Mouse (Mus musculus): ENCODE measurements at regions not wholly inside any gene's neighbourhood (a gene's known extent, or its start where the extent isn't known, plus 50 kb on each side); places are given as distances from the start of the nearest gene placed in this dataset.
A peak's percentile ranks its signal among the peaks of the same experiment; 100 is the strongest.

DNA sequence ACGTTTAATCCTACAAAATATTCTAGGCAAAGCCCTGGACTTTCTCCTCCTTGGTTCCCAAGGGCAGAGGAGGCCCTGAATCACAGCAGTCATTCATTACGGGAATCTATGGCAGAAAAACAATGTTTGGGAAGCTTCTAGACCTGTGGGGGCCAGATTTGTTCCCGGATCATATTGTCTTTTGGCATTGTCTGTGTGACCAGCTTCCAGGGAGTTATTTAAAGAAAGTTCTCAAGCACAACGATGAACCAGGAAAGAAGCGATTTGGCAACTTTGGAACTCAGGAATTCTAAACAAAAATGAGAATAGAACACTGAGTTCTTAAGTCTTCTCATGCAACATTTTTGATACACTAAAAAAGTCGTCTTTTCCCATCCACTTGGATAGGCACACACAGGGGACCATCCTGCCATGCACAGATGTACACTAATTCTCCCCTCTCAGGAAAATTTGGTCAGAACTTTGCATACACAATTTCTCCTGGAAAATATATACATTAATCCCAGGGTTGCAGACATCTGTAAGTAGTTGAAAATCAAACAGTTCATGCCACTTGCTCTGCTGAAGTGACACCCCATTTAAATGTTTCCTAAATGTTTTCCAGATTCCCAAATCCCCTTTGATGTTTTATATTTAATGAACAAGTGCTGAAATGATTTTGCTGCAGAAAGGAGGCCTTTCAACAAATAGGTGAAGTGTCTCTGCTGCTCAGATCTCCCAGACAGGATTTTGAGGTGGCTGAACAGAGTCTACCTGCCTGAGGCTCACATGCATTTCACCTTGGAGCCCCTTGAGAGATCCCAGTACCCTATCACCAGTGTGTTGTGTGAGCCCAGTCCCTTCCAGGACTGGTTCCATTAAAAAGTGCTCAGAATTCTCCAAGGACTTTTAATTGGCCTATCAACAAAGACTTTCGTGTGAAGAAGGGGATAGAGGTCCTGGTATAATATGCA is 548.9 kb upstream of the Nrp1 start:
- no peak for DNase-seq (ENCODE audit: extremely low spot score, low spot score)

DNA sequence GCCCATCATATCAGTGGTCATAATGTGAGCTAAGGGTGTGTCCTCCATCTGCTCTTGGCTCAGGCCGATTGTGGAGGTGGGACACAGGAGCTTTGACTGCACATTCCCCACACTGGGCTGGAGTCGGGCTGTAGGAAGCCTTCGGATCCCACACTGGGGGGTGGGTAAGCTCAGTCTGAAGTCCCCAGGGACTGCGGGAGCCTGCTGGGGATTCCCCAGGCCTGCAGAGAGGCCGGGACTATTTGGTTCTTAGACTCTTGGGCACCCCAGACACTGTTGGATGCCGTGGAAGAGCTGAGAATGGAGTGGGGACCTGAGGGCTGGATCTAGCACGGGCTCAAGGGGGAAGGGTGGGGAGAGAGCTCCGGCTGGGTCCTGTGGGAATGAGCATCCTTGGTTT is 547.1 kb upstream of the Nrp1 start:
- no peak for DNase-seq (ENCODE audit: extremely low spot score, low spot score)

DNA sequence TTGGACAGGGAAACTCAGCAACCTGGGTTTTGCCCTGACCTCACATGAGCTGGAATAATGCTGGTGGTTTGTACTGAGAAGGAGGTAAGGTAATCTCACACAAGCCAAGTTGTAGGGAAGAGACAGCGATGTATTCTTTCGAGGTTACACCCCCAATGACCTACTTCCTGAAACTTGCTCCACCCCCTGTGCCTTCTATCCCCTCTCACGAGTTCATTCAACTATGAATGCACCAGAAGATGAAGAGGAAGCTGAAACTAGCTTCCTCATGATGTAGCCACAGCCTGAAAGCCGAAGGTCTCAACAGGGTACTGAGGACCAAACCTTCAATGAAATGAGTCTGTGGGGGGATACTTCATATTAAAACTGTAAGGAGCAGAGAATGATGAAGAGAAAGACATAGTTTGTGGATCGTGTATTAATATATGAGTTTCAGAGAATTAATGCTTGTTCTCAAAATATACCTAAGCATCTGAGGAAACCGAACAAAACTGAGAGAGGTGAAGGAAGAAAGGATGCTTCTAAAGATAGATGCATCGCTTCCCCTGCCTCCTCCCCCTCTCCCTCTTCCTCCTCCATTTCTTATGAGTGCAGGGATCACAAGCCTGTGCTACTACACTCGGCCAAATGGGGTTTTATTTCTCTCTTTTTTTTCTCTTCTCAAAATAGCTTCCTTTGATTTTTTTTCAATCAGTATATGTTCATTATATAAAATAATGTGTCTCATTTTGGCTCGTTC is 543.5 kb upstream of the Nrp1 start:
- no peak for DNase-seq (ENCODE audit: extremely low spot score, low spot score)

DNA sequence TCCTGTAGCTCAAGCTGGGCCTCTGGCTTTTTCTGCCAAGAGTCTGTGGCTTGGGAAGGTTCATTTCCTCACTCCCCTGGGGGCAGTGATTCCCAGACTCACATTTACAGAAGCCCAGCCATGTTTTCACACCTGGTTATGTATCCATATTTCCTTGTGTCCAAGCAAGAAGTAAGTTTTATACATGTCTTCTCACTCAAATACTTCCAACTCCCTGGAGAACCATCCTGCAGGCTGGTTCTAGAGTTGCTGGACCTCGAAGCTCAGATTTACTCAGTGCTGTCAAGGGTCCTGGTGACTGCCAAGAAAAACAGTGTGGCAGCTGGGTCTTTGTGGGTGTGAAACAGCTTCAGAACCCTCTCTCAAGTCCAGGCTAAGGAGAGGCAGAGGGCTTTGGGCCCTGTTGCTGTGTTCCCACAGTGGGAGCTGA is 537.6 kb upstream of the Nrp1 start:
- no peak for DNase-seq (ENCODE audit: extremely low spot score, low spot score)

DNA sequence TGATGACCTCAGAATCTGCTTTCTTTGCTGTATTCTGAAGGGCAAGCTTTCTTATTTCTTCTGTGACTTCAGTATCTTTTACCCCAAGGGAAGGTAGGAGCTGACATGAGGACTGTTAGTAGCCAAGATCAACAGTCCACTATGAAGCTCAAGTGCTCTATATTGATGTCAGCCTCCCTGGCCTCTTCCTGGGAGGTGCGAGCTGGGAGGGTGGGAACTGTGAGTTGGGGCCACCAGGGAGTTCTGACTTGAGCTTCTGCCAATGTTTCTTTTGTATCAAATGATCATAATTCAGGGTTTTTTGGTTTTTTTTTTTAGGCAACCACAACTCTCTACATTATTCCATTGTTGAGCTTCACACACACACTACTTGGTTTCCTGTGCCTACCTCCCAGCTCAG is 536.8 kb upstream of the Nrp1 start:
- no peak for DNase-seq (ENCODE audit: extremely low spot score, low spot score)

DNA sequence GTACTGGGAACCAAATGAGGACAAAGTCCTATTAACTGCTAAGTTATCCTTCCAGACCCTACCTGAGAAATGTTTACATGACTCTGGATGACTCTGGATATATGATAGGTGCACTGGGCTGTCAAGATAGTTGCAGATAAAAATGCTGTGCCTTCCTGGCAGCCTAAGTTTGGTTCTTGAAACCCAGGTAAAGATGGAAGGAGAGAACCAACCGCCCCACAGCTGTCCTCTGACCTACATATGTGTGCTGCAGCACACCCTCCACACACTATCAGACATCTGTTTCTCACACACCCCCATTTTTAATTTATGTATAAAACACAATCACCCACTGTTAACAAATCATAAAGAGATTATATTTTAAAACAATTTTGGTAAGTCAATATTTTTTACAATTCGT is 533.4 kb upstream of the Nrp1 start:
- DNase-seq (ENCODE audit: extremely low spot score, low spot score), result no peak

DNA sequence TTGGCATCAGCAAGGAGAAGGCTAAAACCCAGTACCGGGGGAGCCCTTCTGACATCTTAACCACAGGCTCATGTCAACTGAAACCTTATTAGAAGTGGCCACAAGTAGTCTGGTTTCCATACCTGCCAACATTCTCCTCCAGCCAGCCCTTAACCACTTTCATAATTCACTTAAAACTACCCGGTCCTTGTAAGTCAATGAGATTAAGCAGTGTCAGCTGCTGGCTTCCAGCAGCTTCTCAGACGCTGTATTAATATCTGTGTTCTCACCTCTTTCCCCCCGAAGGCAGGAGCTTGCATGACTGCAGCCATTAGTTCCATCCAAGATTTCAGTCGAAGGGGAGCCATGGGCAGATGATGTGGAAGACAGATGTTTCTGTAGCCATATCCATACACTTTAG is 530.6 kb upstream of the Nrp1 start:
- no peak for DNase-seq (ENCODE audit: extremely low spot score, low spot score)

DNA sequence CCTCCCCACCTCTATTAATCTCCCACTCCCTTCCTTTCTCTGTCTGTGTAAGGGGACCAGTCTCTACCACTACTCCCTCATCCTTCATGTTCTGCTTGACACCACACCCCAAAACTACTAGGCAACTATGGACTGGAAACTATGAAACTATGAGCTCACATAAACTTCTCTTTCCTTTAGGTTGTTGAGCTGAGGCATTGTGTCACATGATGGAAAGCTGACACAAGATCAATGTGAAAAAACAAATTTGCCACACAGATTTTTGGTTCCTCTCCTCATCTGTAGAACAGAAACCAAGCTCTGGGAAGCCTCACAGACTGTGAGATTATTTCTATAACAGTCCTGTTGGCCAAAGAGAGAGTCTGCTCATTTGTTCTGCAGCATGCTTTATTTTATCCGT is 528.7 kb upstream of the Nrp1 start:
- no peak for DNase-seq (ENCODE audit: extremely low spot score, low spot score)

DNA sequence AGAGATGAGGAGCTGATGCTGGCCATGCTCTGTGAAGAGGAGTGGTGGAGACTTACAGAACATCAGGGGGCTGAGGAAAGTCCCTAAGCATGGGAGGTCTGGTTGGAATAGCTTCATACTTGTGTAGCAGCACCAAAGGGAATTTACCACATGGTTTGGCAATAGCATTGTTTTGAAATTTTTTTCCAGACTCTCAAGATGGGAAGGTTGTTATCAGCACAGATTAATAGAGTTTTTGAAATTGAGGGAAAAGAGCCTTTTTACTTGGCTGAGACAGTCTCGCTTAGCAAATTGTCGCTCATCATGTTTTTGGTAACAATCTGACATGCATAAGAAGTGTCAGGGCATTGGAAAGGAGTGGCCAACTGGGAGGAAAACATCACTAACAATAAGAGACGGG is 524.4 kb upstream of the Nrp1 start:
- peak; percentile 0 for DNase-seq (ENCODE audit: extremely low spot score, low spot score)

DNA sequence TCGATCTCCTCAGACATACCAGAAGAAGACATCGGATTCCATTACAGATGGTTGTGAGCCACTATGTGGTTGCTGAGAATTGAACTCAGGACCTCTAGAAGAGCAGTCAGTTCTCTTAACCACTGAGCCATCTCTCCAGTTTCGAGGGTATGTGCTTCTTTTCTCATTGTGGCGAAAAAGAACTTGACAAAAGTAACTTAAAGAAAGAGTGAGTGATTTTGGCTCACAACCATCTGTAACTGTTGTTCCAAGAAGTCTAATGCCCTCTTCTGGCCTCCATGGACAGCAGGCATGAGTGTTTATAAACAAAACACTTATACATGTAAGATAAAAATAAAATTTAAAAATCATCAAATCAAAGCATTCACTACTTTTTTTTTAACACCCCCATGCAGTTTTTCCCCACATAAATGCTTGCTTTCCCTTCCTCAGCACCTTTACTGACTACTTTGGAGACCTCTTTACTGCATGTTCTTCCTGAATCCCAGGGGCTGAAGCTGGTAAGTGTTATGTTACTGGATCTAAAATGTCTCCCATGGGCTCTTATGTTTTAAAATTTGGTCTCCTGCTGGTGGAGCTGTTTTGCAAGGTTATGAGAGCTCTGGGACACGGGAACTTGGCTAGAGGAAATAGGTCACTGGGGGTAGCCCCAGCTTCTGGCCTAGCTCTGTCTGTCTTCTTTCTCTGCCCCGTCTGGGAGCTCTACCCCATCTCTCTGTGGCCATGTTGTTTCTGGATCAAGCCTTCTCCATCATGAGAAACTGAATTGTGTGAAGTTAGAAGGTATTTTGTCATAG is 521.8 kb upstream of the Nrp1 start:
- peak; percentile 12 for DNase-seq (ENCODE audit: extremely low spot score, low spot score)

DNA sequence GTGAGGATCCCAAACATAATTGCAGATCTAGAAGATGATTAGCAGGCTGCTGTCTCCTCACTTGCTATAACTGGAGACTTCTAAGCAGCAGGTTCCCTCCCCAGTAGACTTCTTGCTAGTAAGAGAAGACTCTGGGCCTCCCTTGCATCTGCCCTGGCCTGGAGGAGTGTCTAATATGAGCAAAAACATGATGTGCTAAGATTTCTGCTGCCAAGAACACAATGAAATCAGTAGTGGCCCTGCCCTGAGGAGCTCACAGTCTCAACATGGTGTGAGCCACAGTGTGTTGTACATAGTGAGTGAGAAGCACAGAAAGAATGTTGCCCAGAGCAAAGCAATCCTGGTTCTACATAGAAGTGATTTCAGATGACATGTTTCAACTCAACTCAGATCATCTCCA is 520.1 kb upstream of the Nrp1 start:
- peak; percentile 3 for DNase-seq (ENCODE audit: extremely low spot score, low spot score)

DNA sequence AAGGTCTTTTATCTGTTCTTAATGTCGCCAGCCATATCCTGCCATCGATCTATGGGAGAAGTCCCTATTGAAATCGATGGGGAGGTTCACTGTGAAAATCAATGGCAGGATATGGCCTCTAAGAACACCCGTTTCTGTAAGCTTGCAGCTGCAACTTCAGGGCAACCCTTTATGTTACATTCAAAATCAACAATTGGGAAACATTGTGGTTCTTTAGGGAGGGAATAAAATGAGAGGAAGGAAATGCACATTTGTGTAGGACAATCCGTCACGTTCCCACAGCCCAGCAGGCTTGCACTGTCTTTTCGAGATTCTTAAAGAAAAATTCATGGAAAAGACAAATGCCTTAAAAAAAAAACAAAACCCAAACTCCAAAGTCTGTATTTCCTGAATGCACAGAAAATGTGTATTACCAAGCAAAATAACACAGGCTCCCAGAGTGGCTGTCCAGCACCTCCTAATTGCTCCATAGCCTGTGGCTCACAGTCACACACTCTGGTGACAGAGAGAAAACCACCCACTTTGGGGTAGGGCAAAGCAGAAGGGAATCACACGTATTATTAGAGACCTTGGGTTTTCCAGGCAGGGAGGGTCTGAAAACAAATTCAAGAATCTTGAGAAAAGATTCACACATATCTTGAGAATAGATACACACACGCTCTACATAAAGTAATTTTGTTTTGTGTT is 510.9 kb upstream of the Nrp1 start:
- peak; percentile 5 for DNase-seq (ENCODE audit: extremely low spot score, low spot score)

DNA sequence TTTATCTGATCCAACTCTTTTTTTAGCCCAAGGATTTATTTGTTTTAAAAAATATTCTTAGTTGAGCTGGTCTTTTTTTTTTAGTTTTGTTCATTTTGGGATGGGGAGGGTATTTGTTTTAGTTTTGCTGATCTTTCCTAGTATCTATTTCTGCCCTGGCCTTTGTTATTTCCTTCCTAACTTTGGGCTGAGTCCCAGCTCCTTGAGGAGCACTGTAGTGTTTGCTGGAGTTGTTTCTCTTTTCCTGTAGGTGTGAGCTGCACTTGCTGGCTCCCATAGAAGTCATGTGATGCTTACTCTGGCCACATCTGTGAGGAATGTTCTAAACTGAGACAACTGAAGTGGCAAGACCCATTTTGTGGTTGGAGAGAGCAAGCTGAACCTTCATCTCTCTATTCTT is 508.5 kb upstream of the Nrp1 start:
- DNase-seq (ENCODE audit: extremely low spot score, low spot score), result peak; percentile 2

DNA sequence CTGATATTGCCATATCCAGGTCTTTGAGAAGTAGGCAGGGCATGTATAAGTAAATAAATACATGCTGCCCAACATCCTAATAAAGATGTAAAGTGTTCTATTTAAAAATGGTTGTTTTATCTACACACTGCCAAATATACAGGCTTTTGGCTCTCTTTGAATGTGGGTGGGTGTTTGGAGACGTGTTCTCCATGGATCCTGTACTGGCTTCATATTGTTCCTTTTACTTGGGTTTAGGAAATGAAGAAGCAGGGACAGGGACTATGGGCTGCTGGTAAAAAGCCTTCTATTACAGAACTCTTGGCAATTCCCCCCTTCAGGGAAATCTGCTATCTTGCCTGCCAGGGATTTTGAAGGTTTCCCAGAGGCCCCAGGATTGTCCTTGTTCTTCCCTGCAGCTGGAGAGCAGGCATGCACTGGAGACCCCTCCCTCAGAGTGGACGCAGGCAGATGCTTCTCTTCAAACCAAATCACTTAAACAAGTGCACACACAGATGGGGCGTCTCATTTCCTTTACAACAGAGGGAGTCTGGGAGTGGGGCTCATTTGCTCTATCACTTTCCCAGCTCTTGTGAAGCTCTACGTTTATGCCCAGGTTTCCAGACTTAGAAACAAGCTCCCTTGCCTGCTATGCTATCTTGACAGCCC is 502.6 kb upstream of the Nrp1 start:
- no peak for DNase-seq (ENCODE audit: extremely low spot score, low spot score)

DNA sequence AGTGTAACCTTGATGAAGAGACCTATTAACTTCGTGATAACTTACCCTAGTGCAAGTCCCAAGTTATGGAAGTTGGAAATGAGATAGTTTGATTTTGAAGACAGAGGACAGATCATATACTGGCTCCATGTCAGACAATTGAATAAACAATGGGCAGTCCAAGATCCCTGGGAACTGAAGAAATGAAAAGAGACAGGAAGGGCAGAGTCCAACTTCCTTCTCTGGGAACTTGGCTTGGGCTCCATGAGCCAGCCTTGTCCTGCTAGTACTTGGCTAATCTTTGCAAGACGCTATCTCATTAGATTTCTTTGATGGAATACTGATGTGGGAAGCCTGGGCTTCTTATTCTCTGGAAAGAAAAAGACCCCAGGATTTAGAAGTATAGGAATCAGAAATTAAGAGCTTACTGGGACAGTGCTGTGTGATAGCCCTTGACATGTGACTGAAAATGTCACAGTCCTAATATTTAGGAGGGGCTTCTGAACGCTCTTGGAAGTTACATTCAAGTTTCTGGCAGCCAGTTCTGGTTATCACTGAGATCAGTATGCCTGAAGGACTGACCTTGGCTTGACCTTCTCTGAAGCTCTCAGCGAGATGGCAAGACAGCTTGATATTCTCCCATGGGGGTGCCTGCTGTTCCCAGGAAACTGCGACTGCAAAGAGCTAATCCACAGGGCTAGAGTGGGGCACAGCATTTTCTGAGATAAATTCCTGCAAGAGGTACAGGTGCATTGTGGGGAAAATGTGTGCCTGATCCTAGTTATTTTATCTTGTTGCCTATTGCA is 501.9 kb upstream of the Nrp1 start:
- DNase-seq (ENCODE audit: extremely low spot score, low spot score), result no peak

DNA sequence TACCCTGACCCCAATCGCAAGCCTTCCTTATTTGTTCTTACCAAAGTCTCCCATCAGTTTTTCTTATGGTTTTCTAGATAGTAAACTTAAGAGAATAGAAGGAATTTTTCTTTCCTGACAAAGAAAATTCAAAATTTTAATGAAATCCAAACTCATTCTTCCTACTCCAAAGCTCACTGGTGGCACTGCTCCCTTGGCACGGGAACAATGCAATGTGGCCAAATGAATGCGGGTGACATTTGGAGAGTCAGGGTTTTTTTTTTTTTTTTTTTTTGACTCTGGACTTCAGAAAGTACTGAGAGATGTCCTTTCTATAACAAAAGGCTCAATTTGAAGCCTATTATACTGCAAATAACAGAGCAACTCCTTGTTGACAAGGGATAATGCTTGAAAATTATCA is 499.4 kb upstream of the Nrp1 start:
- no peak for DNase-seq (ENCODE audit: extremely low spot score, low spot score)

DNA sequence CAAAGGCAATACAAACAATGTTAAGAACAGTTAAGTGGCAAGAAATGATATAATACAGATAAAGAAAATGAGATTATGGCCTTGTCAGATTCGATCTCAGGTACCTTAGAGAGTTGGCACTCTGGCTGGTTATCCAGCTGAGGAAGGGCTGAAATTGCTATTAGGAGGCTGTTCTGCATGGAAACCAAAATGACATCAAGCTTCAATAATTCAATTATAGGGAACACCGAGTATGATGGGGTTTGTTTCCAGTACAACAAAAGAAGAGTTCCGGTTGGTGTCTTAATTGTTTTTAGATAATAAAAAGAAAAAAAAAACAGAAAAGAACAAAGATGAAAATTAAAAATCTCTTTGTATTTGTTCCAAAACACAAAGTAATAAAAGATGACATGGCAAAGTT is 498.0 kb upstream of the Nrp1 start:
- no peak for DNase-seq (ENCODE audit: extremely low spot score, low spot score)

DNA sequence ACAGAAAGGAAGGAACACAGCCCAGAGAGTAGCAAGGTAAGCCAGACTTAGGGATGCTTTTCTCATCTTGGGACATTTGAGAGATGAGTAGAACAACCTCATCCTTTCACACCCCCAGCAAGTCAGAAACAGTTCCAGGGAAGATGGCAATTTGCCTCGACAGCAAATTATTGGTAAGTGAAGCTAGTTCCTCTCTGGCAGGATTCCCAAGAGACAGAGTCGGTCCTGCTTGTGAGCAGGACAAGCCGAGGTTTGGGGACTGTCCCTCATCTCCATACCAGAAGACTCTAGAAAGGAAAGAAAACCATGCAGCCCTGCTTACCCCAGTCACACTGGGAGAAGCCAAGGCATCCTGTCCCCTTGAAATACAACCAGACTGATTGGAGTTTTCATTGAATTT is 497.5 kb upstream of the Nrp1 start:
- DNase-seq (ENCODE audit: extremely low spot score, low spot score), result no peak

DNA sequence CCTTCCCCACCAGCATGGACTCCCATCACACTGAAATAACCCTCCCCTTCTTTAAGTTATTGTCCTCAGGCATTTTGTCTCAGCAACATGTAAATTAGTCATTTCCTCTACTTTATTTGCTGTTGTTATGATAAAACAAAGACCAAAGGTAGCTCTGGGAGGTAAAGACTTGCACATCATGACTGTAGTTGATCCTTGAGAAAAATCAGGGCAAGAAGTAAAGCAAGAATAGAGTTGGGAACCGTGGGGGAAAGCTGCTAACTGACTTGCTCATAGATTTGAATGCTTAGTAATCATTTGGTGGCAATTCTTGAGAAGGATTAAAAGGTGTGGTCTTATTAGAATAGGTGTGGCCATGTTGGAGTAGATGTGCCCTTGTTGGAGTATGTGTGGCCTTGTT is 473.8 kb upstream of the Nrp1 start:
- DNase-seq (ENCODE audit: extremely low spot score, low spot score), result no peak

DNA sequence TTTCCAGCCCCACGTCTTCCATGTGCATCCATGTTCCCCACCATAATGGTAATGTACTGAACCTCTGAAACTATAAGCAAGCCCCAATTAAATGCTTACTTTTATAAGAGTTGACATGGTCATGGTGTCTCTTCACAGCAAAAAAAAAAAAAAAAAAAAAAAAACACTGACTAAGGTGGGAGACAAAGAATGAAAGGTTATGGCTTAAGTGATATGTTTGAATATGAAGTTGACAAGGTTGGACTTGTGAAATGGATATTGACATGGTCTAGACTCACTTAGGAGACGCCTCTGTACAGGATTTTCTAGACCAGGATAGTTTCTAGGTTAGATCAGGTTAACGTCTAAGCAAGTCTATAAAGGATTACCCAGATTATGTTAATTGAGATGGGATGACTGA is 473.2 kb upstream of the Nrp1 start:
- DNase-seq (ENCODE audit: extremely low spot score, low spot score), result no peak

Measured in neural tube, embryonic 10.5 days (tissue).